Mouse (Mus musculus) lung, embryonic 16.5 days (tissue): ENCODE measurements around the gene Hdac4. TPM values are rescaled to one million over a fixed set of nuclear protein-coding genes. Genes with fewer than 3 reads are reported as not detected.

Experiments used
- ATAC-seq: fragments of 200-750 bp; cut with Nextera tagmentation; 2 replicates; pipeline ENCODE4 v1.8.0; 2017; ENCODE audit warnings: low read depth, mild to moderate bottlenecking, moderate library complexity
- H3K27ac ChIP-seq: fragments of 300-500 bp; sonication (generic); 2 replicates; pipeline ENCODE4 v1.5.1; 2014; ENCODE audit warnings: mild to moderate bottlenecking, control low read depth, low read length
- H3K27me3 ChIP-seq: fragments of 300-500 bp; sonication (generic); 2 replicates; pipeline ENCODE4 v1.6.1; 2014; ENCODE audit warnings: low read depth, low read length, mixed read lengths; ENCODE audit not compliant: control insufficient read depth, insufficient read depth
- H3K36me3 ChIP-seq: fragments of 300-500 bp; sonication (generic); 2 replicates; pipeline ENCODE4 v1.6.1; 2014; ENCODE audit warnings: low read length; ENCODE audit not compliant: control insufficient read depth, insufficient read depth
- H3K4me1 ChIP-seq: fragments of 300-500 bp; sonication (generic); replicated peaks from 2 replicates; pipeline ENCODE4 v1.6.1; 2014; ENCODE audit warnings: low read length, mixed read lengths; ENCODE audit not compliant: control insufficient read depth, insufficient read depth
- H3K4me2 ChIP-seq: fragments of 300-500 bp; sonication (generic); 2 replicates; pipeline ENCODE4 v1.6.1; 2014; ENCODE audit warnings: low read depth, low read length, control low read depth
- H3K4me3 ChIP-seq: fragments of 300-500 bp; sonication (generic); 2 replicates; pipeline ENCODE4 v1.5.1; 2014; ENCODE audit warnings: mild to moderate bottlenecking, low read length, control low read depth
- H3K9ac ChIP-seq: fragments of 300-500 bp; sonication (generic); 2 replicates; pipeline ENCODE4 v1.6.1; 2014; ENCODE audit warnings: low read length, control low read depth
- H3K9me3 ChIP-seq: fragments of 300-500 bp; sonication (generic); 2 replicates; pipeline ENCODE4 v1.6.1; 2016; ENCODE audit warnings: low read length; ENCODE audit not compliant: control insufficient read depth
- WGBS: fragments of 180-500 bp; shearing (Covaris S2); extraction: QIAGEN DNeasy Blood & Tissue Kit; methylation state at CpG from one replicate; pipeline ENCODE4 v1.1.7; 2014; 5-methylcytosine and 5-hydroxymethylcytosine counted together
- polyA plus RNA-seq: library from polyadenylated mRNA; unstranded; fragments of >200 nt; fragmentation: Nextera tagmentation; extraction: Ambion mirVana; gene quantifications from 2 replicates; pipeline ENCODE4 v1.2.1, GENCODE M21; 2015

Gene Hdac4
- polyA plus RNA-seq, 1 experiment from 2014 or later = 15.6 TPM

DNA sequence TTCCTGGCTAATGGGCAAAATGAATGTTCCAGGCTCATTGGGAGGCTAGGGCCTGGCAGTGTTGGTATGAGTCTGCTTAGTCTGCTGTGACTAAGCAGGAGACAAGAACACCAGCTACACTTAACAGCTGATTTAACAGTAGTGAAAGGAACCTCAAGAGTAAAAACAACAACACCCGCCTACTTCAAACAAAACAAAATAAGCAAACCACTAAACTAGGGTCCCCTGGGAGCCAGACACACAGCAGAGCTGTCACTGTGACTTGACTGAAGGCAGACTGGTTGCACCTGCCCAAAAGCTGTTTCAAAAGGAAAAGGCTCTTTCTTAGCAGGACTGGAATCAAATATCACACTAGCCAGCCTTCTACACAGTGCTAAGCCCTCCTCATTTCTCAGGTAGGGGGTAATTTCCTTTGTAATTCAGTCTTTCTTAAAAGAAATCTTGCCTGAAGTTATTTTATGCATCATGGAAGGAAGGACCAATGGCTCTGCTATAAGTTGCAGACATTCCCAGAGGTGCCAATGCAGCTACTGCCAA is 109.2 kb downstream of the Hdac4 start:
- Histone ChIP-seq H3K4me3 (no peak overlapping the region), H3K9me3 (no peaks in the 10 kb centered on the region), H3K4me1 (no peaks in the 10 kb centered on the region), H3K27me3 (no peaks in the 10 kb centered on the region), H3K4me2 (no peak overlapping the region), H3K36me3 (no peaks in the 10 kb centered on the region), H3K27ac (no peak overlapping the region), H3K9ac (no peak overlapping the region)
- 46% methylated on average over 1 of the region's 1 CpGs for WGBS
- no peak for ATAC-seq

DNA sequence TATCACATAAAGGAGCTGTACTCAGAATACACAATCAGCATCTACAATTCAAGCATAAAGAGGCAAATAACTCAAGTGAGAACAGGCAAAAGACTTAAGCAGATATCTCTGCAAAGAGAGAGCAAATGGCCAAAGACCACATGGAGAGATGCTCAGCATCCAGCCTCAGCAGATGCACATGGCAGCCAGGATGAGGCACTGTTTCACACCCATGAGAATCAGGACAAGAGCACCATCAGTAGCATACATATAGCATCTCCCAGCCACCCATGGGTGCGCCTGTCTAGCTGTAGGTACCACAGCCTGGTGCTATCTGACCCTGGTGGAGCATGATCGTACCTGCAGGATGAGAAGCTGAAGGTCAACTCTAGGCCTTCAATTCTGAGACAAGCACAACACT is 110.8 kb downstream of the Hdac4 start:
- 100% methylated on average over 2 of the region's 2 CpGs for WGBS
- no peak for ATAC-seq
- H3K9ac ChIP-seq = no peak overlapping the region
- H3K4me3 ChIP-seq = no peak overlapping the region
- H3K27ac ChIP-seq = no peak overlapping the region
- no peaks in the 10 kb centered on the region for H3K27me3 ChIP-seq
- H3K4me1 ChIP-seq = 0 out of 2 replicates have a peak, but pooled peaks cover 2% of the 10 kb centered on the region
- no peaks in the 10 kb centered on the region for H3K9me3 ChIP-seq
- no peak overlapping the region for H3K4me2 ChIP-seq
- no peaks in the 10 kb centered on the region for H3K36me3 ChIP-seq

DNA sequence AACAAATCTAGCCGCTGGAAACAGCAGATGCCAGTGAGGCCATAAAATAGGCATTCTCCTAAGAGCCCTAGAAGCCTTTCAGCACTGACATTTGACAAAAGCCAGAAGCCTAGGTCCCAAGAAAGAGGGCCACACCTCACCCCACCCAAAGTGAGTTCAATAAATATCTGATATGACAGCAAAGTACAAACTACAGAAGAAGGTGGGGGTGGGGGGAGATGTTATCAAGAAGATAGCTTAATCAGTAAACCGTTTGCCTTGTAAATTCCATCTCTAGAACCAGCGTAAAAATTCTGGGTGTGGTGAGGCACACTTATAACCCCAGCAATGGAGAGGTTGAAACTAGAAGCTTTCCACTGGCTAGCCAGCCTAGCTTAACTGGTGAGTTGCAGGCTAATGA is 111.5 kb downstream of the Hdac4 start:
- Histone ChIP-seq H3K9ac (no peak overlapping the region), H3K27me3 (no peaks in the 10 kb centered on the region), H3K27ac (no peak overlapping the region), H3K9me3 (no peaks in the 10 kb centered on the region), H3K4me3 (no peak overlapping the region), H3K36me3 (no peaks in the 10 kb centered on the region), H3K4me2 (no peak overlapping the region), H3K4me1 (0 out of 2 replicates have a peak, but pooled peaks cover 2% of the 10 kb centered on the region)
- ATAC-seq = no peak
- 26% methylated on average over 3 of the region's 3 CpGs for WGBS

DNA sequence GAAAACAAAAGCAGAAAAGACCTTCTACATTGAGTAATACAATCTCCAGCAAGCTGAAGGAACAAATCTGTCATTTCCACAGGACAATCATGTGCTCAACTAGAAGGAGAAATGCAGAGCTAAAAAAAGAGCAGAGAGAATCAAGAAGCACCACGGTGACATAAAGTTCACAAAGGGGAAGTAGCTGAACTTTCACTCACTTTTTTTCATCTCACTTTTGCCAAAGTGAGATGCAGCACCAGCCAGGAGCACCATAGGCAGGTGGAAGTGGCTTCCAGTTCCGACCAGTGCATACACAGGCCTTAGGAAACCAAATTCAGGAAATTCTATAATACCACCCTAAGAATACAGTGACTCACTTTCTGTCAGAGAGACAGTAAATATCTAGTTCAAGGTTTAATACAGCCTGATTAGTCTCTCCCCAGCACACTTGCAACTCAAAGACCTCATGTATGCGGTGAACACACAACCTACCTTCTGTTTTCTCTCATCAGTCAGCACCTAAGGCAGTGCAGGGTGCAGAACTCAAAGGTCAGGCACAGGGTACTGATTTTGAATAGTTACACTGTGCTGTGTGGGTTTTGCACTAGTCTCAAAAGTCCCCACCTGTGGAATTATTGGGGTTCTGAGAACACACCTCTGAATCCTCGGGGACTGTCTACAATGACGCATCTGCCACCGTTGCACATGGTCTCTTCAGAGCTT is 112.5 kb downstream of the Hdac4 start:
- Histone ChIP-seq H3K36me3 (no peaks in the 10 kb centered on the region), H3K4me1 (0 out of 2 replicates have a peak, but pooled peaks cover 2% of the 10 kb centered on the region), H3K9me3 (no peaks in the 10 kb centered on the region), H3K4me2 (no peak overlapping the region), H3K27me3 (no peaks in the 10 kb centered on the region), H3K9ac (no peak overlapping the region), H3K4me3 (no peak overlapping the region), H3K27ac (no peak overlapping the region)
- WGBS = 79% methylated on average over 6 of the region's 6 CpGs
- no peak for ATAC-seq

DNA sequence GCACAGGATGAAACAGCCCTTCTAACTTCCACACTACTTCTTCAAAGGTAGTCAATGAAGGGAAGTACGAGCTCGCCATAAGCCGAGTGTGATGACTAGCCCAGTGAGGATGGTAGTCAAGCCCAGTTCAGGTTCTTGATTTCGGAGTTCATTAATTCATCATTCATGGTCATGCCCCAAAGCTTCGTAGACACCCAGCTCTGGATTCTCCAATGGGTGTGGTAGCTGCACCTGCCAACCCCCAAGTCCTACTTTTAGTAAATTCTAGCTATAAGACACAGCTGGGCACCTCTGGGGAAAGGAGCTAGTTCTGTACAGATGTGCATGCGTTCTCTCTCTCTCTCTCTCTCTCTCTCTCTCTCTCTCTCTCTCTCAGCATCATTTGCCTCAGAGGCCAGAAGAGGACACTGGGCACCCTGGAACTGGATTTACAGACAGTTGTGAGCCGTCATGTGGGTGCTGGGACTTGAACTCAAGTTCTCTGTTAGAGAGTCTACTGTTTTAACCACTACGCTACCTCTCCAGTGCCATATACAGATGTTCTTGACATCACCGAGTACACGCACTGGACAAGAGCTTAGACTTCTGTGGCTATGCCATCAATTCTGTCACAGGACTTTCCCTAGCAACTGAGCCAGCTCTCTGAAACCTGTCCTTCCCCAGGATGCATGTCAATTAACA is 113.2 kb downstream of the Hdac4 start:
- no peak overlapping the region for H3K9ac ChIP-seq
- H3K4me3 ChIP-seq = no peak overlapping the region
- H3K4me2 ChIP-seq = no peak overlapping the region
- H3K4me1 ChIP-seq = 0 out of 2 replicates have a peak, but pooled peaks cover 2% of the 10 kb centered on the region
- H3K36me3 ChIP-seq = no peaks in the 10 kb centered on the region
- 94% methylated on average over 10 of the region's 10 CpGs for WGBS
- H3K9me3 ChIP-seq = no peaks in the 10 kb centered on the region
- H3K27ac ChIP-seq = no peak overlapping the region
- no peaks in the 10 kb centered on the region for H3K27me3 ChIP-seq
- ATAC-seq = no peak

DNA sequence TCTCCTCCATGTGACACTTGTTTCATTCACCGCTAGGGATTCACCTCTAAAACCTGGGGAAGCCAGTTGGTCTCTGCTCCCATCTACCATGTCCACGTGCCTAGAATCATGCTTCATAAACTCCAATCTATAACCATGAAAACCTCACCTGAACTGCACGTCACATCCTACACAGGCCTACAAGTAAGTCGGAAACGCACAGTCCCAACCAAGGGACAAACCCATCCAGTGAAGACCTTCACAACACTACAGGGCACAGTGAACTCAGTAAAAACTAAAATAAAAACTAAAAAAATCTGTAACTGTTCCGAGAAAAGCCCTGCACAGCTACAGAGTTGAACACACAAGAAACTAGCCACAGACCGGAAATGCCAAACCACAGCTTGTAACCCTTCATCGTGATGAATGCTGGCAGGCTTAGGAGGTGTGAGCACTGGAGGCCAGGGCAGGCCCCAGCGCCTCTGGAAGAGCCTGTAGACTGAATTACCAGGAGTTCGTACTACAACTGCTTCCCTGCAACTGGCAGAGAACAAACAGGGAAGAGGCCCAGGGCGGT is 115.4 kb downstream of the Hdac4 start:
- Histone ChIP-seq H3K9ac (no peak overlapping the region), H3K36me3 (no peaks in the 10 kb centered on the region), H3K4me3 (no peak overlapping the region), H3K27me3 (no peaks in the 10 kb centered on the region), H3K4me2 (no peak overlapping the region), H3K4me1 (peaks cover 2% of the 10 kb centered on the region; the same call in 1 of the 2 replicates), H3K27ac (no peak overlapping the region), H3K9me3 (no peaks in the 10 kb centered on the region)
- WGBS = 70% methylated on average over 11 of the region's 11 CpGs
- no peak for ATAC-seq

DNA sequence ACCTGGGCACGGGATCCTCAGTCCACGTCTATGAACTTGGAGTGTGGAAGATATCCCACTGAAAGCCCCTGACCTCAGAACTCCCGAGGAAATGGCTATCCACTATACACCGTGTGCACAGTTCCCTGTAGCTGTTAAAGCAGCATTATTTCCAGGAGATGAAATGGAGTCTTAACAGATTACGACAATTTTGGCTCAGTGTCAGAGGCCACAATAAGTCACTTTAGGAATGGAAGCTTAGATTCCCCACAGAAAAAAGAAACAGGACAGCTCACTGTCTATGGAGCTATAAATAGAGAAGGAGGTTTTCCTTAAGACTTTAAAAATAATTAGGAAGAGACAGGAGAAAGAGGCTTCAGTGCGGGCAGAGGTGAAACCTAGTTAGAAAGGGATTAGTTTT is 120.2 kb downstream of the Hdac4 start:
- no peak for ATAC-seq

DNA sequence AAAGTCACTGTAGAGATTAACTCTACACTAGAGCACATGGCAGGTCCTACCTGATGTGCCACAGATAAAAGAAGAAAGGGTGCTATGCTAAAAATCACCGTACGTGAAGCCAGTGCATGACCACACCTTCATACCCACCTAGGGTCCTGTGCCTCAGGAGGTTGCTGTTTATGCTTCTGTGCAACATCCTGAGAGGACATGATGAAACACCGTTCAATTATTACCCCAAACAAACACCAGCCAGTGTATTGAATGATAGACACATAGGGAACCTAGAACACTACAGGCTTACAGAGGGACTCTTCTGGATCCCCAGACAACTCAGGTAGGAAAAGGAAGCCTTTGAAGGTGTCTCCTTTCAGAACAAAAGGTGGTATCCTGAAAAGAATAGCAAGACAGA is 120.8 kb downstream of the Hdac4 start:
- no peak for ATAC-seq
- no peaks in the 10 kb centered on the region for H3K9me3 ChIP-seq
- H3K4me2 ChIP-seq = no peak overlapping the region
- no peak overlapping the region for H3K9ac ChIP-seq
- H3K4me3 ChIP-seq = no peak overlapping the region
- H3K36me3 ChIP-seq = no peaks in the 10 kb centered on the region
- no peaks in the 10 kb centered on the region; the same call in 1 of the 2 replicates for H3K4me1 ChIP-seq
- H3K27me3 ChIP-seq = no peaks in the 10 kb centered on the region
- H3K27ac ChIP-seq = no peak overlapping the region
- 88% methylated on average over 3 of the region's 3 CpGs for WGBS

More for the DNA sequence above, 120.2 kb downstream of the Hdac4 start:
- Histone ChIP-seq H3K4me3 (no peak overlapping the region), H3K4me1 (peaks cover 1% of the 10 kb centered on the region; the same call in 1 of the 2 replicates), H3K4me2 (no peak overlapping the region), H3K9ac (no peak overlapping the region), H3K36me3 (no peaks in the 10 kb centered on the region), H3K9me3 (no peaks in the 10 kb centered on the region), H3K27ac (no peak overlapping the region), H3K27me3 (no peaks in the 10 kb centered on the region)
- WGBS = 67% methylated on average over 6 of the region's 6 CpGs

DNA sequence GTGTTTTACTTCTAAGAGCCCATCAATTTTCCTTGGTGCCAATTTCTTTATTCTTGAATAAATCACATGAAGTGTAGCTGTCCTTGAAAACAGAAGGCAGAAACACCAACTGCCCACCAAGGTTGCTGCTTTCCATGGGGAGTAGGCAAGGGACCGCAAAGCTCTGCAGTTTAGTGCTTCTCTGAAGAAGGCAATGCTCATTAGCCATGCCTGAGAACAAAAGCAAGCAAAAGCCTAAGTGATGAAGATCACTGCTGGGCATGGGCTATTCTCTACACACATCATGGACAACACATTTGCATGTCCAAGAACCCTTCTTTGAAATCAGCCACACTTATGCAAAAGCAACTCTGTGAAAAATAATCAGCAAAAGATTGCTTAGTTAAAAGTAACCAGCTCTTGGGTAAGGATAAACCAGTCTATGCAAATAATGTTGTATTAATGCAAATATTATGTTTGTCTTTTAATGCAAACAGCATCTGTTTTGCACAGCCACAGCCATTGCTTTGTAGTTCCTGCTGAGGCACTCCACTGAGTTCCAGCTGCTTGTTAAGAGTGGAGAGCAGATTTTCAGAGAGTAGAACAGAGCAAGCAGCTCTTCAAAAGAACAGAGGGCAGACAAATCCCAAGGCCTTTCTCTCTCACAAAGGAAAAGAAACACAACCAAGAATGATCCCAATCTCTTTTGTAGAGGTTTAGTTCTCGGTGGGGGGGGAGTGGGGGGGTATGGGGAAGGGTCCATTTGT is 125.4 kb downstream of the Hdac4 start:
- no peak overlapping the region for H3K4me2 ChIP-seq
- no peaks in the 10 kb centered on the region for H3K9me3 ChIP-seq
- H3K36me3 ChIP-seq = no peaks in the 10 kb centered on the region
- WGBS = 76% methylated on average over 2 of the region's 2 CpGs
- no peak overlapping the region for H3K27ac ChIP-seq
- no peak for ATAC-seq
- no peak overlapping the region for H3K4me3 ChIP-seq
- no peak overlapping the region for H3K9ac ChIP-seq
- no peaks in the 10 kb centered on the region for H3K27me3 ChIP-seq
- H3K4me1 ChIP-seq = no peaks in the 10 kb centered on the region
